Mouse (Mus musculus): ENCODE measurements around the gene Ctsg.
"Not testable (repeated sequence)": the region's sequence is repeated elsewhere in the genome, so short reads cannot be mapped to it uniquely, and the experiment has no call there.

Gene Ctsg

DNA sequence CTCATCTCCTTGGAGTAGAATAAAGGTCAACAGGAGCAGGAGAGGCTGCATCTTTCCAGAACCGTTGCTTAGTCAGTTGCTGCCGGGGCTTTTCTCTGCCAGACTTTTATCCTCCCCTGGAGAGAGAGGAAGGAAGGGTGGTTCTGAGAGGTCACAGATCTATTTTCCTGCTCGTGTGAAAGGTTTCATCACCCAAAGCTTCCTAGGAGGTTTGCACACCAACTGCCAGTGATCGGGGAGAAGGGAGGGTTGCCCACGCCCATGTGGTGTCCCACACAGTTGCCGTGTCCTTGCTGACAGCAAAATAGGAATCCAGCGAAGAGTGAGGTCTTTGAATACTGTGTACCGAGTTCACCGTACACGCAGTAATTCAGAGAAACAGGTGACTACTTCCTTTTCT, at the start of gene Ctsg:
TSS of gene Ctsg (minus strand) at position 189 of the 400 bp plus-strand sequence.
- DNase-seq = no peak

DNA sequence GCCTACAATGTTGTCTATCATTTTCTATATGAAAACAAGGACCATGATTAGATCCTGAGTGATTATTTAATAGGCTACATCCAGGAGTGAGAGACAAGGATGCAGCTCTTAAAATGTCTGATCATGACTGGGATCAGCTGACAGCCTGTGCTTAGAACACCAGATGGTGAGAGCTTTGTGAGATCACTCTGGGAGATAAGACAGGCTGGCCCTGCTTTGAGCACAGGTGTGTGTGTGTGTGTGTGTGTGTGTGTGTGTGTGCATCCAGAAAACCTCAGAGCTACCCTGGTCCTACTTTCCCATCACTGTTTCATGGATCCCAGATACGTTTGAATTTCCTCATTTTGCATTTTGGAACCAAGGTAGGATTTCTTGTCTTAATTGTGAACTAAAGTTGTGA, 31.3 kb upstream of the Ctsg start:
- DNase-seq = not testable (repeated sequence)

DNA sequence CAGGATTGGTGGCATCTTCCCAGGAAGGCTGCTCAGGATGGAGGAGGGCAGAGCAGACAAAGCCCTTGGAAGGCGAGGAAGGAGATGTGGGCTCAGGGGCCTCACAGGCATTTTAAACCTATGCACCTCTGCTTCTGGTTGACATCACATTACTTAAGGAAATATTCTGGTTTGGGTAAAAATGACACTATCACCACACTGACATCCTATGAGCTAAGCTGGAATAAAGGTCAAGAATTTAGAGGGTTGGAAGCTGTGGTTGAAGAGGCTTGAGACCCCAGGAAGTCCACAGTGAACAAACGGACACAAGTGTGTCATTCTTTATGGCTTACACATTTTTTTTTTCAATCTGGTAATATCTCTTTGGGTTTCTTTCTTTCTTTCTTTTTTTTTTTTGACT, 30.1 kb upstream of the Ctsg start, which contains the start of gene Gzmd:
TSS of gene Gzmd (minus strand) at position 101 of the 400 bp plus-strand sequence.
- DNase-seq = not testable (repeated sequence)

DNA sequence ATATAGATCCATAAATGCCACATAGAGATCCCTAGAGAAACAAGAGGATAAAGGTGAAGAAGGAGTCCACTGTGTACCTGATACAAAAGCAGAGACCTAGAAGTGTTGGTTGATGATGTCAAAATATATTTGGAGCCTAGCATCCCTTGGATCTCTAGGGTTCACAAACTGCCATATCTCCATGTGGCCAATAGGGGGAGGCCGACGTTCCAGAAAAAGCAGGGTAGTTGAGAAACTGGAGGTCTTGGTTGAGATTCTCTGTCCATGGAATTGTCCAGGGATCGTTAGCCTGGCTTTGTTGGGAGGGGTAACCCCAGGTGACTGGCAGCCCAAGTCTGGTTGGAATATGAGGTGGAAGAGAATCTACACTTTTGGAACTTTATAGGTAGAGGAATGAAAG, 26.0 kb upstream of the Ctsg start:
- no peak for DNase-seq

DNA sequence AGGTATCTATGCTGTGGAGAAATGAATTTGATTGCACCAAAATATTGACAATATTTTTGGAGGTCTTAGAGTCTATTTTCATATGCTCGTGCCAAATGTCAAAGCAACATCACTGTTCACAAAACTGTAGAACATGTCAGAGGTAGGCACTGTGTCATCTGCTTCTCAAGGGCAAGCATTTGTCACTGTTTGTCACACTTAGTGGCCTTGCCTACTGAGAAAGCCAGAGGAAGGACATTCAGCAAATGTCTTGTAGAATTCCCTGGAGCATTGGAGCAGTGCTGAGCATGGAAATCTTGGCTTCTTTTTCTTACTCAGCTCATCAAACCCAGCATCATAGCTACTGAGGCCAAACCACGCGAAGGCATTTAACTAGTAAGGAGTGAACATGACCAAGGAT, 21.1 kb upstream of the Ctsg start:
- DNase-seq = no peak

DNA sequence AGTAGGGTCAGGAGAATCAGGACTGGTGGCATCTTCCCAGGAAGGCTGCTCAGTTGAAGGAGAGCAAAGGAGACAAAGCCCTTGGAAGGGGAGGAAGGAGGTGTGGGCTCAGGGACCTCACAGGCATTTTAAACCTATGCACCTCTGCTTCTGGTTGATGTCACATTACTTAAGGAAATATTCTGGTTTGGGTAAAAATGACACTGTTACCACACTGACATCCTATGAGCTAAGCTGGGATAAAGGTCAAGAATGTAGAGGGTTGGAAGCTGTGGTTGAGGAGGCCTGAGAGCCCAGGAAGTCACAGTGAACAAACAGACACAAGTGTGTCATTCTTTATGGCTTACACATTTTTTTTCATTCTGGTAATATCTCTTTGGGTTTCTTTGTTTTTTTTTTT, 18.2 kb upstream of the Ctsg start, which contains the start of gene Gzme:
TSS of gene Gzme (minus strand) at position 101 of the 400 bp plus-strand sequence.
- no peak for DNase-seq

DNA sequence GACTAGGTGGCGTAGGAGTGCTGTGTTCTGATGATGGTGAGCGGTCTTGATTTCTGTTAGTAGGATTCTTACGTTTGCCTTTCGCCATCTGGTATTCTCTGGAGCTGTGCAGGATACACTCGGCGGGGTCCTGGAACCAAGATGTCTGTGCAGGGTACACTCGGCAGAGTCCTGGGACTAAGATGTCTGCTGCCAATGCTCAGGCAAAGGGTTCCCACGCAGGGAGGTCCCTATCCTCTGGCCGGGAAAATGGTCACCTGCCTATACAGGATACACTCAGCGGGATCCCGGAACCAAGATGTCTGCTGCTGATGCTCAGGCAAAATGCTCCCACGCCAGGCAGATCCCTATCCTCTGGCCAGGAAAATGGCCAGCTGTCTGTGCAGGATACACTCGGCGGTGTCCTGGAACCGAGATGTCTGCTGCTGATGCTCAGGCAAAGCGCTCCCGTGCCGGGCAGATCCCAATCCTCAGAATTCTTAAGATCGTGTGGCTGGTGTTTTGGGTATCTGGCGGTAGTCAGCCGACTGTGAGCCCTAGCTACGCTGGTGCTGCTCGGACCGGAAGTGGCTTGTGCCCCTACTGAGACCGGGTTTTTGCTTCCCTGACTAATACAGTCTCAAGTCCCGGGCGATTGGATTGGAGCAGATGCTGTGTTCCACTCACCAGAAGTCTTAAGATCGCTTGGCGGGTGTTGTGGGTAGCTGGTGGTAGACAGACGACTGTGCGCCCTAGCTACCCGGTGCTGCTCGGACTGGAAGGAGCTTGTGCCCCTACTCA, 13.3 kb upstream of the Ctsg start:
- not testable (repeated sequence) for DNase-seq

DNA sequence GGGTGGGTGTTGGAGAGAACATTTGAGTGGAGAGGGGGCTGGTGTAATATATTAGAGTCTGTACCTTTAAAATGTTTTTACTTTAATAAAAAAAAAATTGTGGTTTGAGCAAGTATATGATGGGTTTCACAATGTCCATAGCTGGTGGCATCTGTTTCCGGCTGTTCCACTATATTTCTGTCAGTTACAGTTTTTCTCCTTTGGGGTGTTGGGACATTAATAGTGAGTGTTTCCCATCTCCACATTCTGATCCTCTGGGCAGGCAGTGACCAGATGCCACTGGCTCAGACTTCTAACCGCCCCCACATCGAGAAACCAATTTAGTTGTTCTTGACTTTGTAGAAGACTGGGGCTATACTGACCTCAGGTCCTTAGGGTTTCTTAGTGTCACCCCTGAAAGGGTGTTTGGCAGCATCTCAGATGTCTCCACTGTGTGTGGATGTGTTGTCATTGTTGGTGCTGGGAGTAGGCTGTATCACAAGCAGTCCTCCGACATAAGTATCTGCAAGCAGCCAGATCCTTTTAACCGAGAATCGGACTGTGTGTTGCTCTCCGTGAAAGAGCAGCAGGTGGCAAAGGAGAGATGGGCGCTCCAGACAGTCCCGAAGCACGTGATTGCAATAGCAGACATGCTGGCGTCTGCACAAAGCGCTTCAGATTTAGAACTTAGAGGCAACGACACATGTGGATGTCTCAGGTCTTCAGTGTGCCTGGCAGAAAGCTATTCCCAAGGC, 3.2 kb upstream of the Ctsg start:
- no peak for DNase-seq

DNA sequence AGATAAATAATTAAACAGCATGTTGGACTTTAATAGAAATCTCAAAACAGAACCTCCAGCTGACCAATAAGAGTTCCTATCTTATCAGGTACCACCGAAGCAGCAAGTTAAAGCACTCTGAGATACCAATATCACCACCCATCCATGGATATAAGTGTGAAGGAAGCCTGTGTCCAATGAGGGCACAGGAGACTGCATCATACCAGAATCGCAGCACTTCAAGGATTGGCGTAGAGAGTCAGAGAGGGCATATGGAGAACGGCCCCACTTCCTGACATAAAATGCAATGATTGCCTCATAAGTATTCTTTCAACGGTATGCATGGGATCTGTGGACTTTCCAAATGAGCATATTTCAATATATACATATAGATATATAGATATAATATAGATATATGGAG, 2.6 kb upstream of the Ctsg start:
- DNase-seq = no peak

DNA sequence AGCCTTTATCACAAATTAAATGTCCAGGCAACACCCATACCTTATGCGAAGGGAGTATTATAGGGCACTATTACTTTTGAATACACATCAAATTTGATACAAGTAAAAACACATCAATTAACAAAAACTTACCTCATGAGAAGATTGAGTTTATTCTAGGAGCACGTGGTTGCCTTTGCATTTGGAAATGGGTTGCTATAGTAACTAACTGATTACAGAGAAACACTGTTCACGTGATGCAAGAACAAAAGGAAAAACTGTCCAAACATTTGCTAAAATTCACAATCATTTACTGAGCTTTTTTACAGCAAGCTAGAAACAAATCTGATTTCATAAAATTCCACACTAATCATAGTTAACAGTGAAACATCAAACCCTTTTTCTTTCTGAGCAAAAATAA, 1.1 kb upstream of the Ctsg start:
- DNase-seq = no peak

DNA sequence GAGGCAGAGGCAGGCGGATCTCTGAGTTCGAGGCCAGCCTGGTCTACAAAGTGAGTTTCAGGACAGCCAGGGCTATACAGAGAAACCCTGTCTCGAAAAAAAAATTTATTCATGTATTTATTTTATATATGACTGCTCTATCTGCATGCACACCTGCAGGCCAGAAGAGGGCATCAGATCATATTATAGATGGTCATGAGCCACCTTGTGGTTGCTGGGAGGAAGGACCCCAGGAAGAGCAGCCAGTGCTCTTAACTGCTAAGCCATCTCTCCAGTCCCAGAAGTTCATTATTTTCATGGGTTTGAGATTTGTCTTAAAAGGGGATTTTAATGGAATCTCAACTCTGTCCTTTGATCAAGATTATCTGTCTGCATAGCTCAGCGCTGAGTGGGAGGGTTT, 3.4 kb downstream of the Ctsg start:
- DNase-seq = no peak

DNA sequence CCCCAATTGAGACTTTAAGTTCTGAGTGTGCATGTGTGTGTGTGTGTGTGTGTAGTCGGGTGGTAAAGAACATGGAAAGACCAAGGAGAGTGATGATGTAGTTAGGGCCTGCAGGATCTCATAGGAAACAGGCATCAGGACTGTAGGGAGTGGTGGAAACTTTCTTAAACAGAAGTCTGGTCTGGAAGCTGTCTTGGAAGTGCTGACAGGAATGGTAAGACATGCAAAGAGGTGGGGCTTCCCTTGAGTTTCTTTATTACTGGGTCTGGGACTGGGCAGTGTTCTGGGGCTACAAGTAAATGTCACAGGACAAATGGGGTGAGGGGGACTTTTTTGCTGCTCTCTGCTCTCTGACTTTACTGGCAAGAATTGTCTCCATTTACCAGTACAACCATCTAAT, 4.8 kb downstream of the Ctsg start:
- no peak for DNase-seq

DNA sequence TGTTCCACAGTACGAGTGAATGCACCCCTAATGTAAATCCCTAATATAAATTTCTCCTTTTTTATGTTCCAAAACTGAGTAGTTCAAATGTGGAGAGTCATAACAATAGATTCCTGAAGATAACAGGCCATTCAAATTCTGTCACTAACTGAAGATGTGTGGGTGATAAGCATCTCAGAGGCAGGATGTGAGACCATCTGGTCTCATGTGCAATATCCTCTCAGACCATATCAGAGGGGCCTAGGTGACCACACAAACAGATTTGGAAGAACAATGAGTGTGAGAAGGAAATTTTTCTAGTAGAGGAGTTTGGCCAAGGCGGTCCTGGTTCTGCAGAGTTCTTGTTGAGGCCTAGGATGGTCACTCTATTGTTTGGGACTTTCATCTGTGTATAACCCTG, 9.0 kb downstream of the Ctsg start:
- DNase-seq = no peak

DNA sequence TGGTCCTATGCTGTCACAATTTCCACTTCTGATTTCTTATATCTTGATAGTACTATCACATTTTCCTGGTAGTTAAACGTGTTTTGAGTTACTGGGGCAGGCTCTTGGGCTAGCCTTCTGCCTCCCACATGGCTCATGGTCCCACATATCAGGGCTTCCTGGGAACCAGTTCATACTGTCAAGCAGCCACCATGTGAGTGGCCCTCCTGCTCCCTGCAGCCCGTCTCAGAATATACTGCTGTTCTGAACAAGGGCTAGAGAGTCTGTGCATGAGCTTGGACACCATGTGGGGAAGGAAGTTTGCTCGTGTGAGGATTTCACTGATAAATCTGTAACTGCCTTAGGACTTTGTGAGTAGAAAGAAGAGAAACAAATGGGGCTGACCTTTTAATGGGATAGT, 15.7 kb downstream of the Ctsg start:
- DNase-seq = no peak

DNA sequence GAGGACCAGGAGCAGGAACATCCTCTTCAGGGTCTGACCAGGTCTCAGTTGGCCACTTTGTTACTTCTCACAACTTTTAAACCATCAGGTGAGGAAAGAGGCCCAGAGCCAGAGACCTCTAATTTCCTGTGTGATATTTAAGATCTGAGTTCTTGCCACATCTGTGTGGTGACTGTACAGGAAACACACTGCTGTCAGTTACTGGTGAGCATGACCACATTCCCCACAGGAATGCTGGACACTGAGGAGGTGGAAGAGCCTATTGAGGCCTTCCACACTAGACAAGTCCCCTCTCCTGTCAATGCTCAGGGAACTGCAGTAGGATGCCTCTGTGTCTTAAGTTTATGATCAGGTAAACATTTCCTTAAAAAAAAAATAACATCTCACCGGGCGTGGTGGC, 17.2 kb downstream of the Ctsg start, which contains the start of gene Mcpt8:
TSS of gene Mcpt8 (minus strand) at position 107 of the 400 bp plus-strand sequence.
- no peak for DNase-seq

DNA sequence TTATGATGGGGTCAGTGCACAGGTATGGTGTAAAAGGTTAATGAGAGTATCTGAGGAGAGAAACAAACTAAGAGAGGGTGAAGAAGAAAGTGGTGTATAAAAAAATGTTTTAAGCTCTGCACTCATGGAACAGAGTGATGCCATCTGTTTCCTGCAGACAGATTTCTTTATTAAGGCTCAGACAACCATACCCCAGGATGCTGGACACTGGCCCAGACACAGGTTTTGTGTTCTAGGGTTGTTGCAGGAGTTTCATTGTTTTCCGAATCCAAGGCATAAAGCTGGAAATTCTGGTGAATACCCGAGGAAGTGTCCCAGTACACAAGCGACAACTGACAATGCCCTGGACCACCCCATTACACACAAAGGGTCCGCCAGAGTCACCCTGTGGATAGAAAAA, 20.4 kb downstream of the Ctsg start:
- no peak for DNase-seq

DNA sequence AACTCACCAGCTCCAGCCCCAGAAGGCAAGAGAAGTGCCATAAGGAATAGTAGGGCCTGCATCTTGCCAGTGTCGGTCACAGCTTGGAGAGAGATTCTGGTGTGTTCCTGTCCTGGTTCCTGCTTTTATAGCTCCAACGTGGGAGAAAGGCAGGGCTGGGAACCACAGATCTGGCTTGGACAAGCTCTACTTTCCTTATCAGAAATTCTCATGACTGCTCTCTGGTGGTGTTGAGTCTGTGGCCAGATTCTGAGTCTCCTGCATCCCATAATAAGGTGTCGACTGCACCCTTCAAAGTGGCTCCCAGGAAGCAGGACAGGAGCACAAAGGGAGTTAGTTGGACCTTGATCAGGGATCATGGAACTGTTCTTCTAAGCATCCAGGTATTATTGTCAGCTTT, 40.2 kb downstream of the Ctsg start, which contains the start of gene Mcpt4:
TSS of gene Mcpt4 (minus strand) at position 101 of the 400 bp plus-strand sequence.
- not testable (repeated sequence) for DNase-seq

DNA sequence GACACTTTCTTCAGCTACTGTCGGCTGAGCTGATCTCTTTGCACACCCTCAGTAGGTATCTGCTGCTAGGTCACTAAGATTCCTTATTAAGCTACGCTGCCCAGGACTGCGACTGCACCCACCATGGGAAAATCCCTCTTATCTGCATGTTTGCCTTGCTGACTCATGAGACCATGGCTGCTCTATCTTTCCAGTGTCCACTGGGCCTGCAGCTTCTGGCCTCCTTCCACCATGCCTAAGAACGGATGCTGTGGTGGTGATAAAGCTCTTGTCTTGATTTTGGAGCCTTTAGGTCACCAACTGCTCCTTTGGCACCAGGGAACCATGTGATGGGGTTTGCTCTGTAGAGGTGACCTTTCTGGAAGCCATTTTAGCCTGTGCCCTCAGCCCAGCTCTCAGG, 44.7 kb downstream of the Ctsg start:
- DNase-seq = no peak

DNA sequence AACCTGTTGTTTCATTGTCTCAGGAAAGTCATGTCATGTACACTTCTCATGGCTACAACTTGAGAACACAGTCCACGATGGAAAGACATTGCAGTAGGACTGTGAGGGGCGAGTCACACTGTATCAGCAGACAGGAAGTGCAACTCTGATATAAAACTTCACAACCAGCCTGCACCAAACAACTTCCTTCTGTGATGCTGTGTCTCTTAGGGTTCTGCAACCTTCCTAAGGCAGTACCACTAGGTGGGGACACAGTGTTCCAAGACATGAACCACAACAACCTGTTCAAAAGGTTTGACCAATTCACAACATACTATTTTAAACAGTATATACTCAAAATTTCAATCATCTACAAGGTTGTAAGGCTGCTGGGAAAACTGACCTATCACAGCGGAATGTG, 47.0 kb downstream of the Ctsg start:
- DNase-seq = no peak

Measured in kidney, adult 18-20 months (tissue).